In the genomic region with DNA sequence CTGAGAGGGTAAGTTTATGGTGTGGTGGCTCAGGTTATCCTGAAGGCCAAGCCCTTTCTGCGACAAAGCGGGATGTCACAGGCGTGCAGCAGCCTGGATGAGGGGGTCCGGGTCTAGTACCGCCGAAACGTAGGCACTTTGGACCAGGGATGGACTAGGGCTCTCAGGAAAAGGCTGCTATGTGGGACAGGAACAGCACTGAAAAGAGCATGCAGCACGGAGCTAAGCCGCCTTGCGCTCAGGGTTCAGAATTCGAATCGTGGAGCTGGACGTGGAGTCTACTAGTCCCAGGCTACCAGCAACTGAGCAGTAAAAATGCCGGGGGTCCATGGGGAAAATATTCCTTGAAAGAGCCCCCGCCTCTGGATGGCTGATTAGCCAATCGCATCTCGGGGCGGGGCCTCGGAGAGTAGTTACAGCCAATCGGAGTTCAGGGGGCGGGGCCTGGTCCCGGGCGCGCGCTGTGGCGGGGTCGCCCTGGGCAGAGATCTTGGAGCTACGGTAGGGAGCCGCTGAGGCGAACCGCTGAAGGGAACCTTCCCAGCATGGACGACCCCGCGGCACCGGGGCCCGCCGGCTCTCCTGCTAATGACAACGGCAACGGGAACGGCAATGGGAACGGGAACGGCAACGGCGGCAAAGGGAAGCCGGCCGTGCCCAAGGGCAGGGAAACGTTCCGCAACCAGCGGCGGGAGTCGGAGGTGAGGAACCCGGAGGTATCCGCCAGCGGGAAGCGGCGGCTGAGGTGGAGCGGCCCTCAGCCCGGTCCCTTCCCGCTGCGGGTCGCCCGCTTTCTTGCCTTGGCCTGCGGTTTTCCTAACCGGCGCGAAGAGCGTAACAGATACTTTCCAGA, we compare ENCODE assay signal across 8 mouse cellular contexts. TPM values are rescaled to one million over a fixed set of nuclear protein-coding genes. Genes with fewer than 3 reads are reported as not detected.
DNase-seq lines count a peak whose midpoint lies in the region; ATAC-seq and TF ChIP-seq lines count a peak whose summit lies in the region.

A gene (plus strand): TSS at position 483 of the 853 bp plus-strand sequence.

- intact Hi-C loops in gastrocnemius, adult 2 months (cut with DNase I) = loop anchor here (10.0 kb wide), 1 partner anchor 438 kb away; no protein-coding TSS in a partner anchor

- H3K4me1 ChIP-seq in hindbrain, postnatal 0 days (ENCODE audit: insufficient read depth, low read length) = peaks cover 3% of the 10 kb centered on the region; the same call in 1 of the 2 replicates

- H3K36me3 ChIP-seq in hindbrain, postnatal 0 days (ENCODE audit: insufficient read depth, low read length) = no peaks in the 10 kb centered on the region

- DNase-seq in gastrocnemius, adult 2 months = peak; percentile 94
- DNase-seq in hindbrain, postnatal 0 days (ENCODE audit: low spot score) = peak; percentile 96
- peak; percentile 91 for DNase-seq in left cerebral cortex, adult 18-20 months (ENCODE audit: low spot score in 2 of 2)
- DNase-seq in lung, postnatal 4 days = peak; percentile 91 to 93
- DNase-seq in retina, postnatal 1 day = peak; percentile 96
- peak; percentile 98 for DNase-seq in thymus, postnatal 4 days

- 0 out of 2 replicates have a peak, but pooled peaks cover 5% of the 10 kb centered on the region for H3K27me3 ChIP-seq in hindbrain, postnatal 0 days (ENCODE audit: insufficient read depth, low read length)

- WGBS in hindbrain, postnatal 0 days = under 1% methylated on average over 66 of the region's 67 CpGs

- TF ChIP-seq CTCF in gastrocnemius, adult 2 months (IDR thresholded peaks at IDR 0.05) = no peak
- TF ChIP-seq CTCF in hindbrain, postnatal 0 days (IDR thresholded peaks at IDR 0.05; ENCODE audit: low read depth) = no peak

- peak within 1 kb of the TSS; percentile 74 for H3K27ac ChIP-seq in gastrocnemius, adult 2 months
- H3K27ac ChIP-seq in hindbrain, postnatal 0 days = peak within 1 kb of the TSS; percentile 76

- no peaks in the 10 kb centered on the region for H3K9me3 ChIP-seq in hindbrain, postnatal 0 days (ENCODE audit: low read length)

- peak within 1 kb of the TSS; percentile 89 for H3K4me2 ChIP-seq in hindbrain, postnatal 0 days (ENCODE audit: low read depth, low read length)

- peak; percentile 94 for ATAC-seq in activated CD4-positive, CD25-positive, alpha-beta regulatory T cell, adult 4 months
- ATAC-seq in common myeloid progenitor, adult 5-6 weeks (replicated peaks; ENCODE audit: low read depth, poor library complexity, severe bottlenecking) = peak; percentile 96
- peak; percentile 98 for ATAC-seq in hindbrain, postnatal 0 days

- H3K9ac ChIP-seq in hindbrain, postnatal 0 days (replicated peaks; ENCODE audit: low read length) = peak within 1 kb of the TSS; percentile 80

- peak within 1 kb of the TSS; percentile 88 for H3K4me3 ChIP-seq in gastrocnemius, adult 2 months
- H3K4me3 ChIP-seq in hindbrain, postnatal 0 days (ENCODE audit: low read length) = peak within 1 kb of the TSS; percentile 86

RNA-seq across cellular contexts. Expression of the gene that starts here (rescaled TPM):
- not detected for polyA plus RNA-seq in activated CD4-positive, CD25-positive, alpha-beta regulatory T cell, adult 4 months (2017; shearing (Covaris generic))
- total RNA-seq in common myeloid progenitor, adult 5-6 weeks (2017) = 0.69 TPM in 1 of 2 replicates, not detected in the other
- under 1 TPM; 0.78 to 0.87 TPM for total RNA-seq in gastrocnemius, adult 2 months (2021)
- total RNA-seq in hindbrain, postnatal 0 days (2014; rRNA removed) = 22.6 and 23.2 TPM in 2 replicates
- polyA plus RNA-seq in hindbrain, postnatal 0 days (2015; fragmentation: Nextera tagmentation; extraction: Ambion mirVana) = 10.8 and 11.6 TPM in 2 replicates
- 10 to 100 TPM; 17.5 to 25.3 TPM for total RNA-seq in left cerebral cortex, adult 18-20 months (2021)

Comparison
In these comparisons a context has a peak if more than half of its experiments do, and no peak if none do; other contexts are left out.
1. Peak in every context shown above with its lines: DNase-seq, ATAC-seq, H3K4me3 ChIP-seq and H3K27ac ChIP-seq.
2. RNA of the gene that starts here (total RNA-seq): 17.5 to 25.3 TPM in left cerebral cortex, adult 18-20 months and 22.6 to 23.2 TPM in hindbrain, postnatal 0 days; 0.78 to 0.87 TPM in gastrocnemius, adult 2 months and 0.69 TPM in common myeloid progenitor, adult 5-6 weeks; every median in the first group is over 4 times any median in the second.
3. RNA of the gene that starts here (polyA plus RNA-seq): 10.8 to 11.6 TPM in hindbrain, postnatal 0 days; not detected in activated CD4-positive, CD25-positive, alpha-beta regulatory T cell, adult 4 months; every median in the first group is over 10 times any median in the second.
4. Peak in ATAC-seq in activated CD4-positive, CD25-positive, alpha-beta regulatory T cell, adult 4 months; RNA of the gene not detected or under 1 TPM.
5. Peak in ATAC-seq in common myeloid progenitor, adult 5-6 weeks; RNA of the gene not detected or under 1 TPM.
6. Peak in DNase-seq, H3K4me3 ChIP-seq and H3K27ac ChIP-seq in gastrocnemius, adult 2 months; RNA of the gene not detected or under 1 TPM.